Mouse (Mus musculus) inflammation-experienced regulatory T-cells, adult 16 weeks (primary cell): ENCODE measurements around the gene H2afb2. TPM values are rescaled to one million over a fixed set of nuclear protein-coding genes. Genes with fewer than 3 reads are reported as not detected.

Experiments
- polyA plus RNA-seq: library from polyadenylated mRNA; unstranded; fragments of 100-300 nt; shearing (Covaris generic); gene quantifications from one replicate; pipeline ENCODE4 v1.2.1, GENCODE M21; 2017

H2afb2 gene
- not detected for polyA plus RNA-seq

DNA sequence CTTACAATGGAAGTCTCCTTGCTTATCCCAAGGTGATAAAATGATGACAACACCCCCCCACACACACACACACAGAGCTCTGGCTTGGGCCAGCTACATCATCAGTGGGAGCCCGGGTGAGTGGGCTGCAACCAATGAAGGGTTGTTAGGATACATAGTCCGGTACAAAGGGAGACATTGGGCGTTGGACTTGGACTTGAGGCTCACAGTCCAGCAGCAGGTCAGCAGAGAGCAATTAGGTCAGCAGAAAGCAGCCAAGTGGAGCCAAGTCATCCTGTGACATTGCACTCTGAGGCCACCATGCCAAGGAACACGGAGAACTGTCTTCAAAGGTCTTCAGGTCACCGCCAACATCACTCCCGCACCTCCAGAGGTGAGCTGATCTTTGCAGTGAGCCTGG is at the start of gene H2afb2:
Gene H2afb2 (plus strand): TSS at position 301 of the 400 bp plus-strand sequence.

Other genes starting within 250 kb of the H2afb2 start
- not detected for gene Cpxcr1, start 232.2 kb upstream of the H2afb2 start, polyA plus RNA-seq